Mouse (Mus musculus) olfactory bulb, adult 2 months (tissue): ENCODE results near the gene Gm10801. TPM values are rescaled to one million over a fixed set of nuclear protein-coding genes. Genes with fewer than 3 reads are reported as not detected.
"Not testable (repeated sequence)": the region's sequence is repeated elsewhere in the genome, so short reads cannot be mapped to it uniquely, and the experiment has no call there.

ENCODE experiments used
- H3K27ac ChIP-seq: fragments of 200-500 bp; 2 replicates; pipeline ENCODE4 v1.5.1; 2012; ENCODE audit warnings: low read depth, low read length; ENCODE audit not compliant: insufficient read depth
- H3K4me1 ChIP-seq: fragments of 200-500 bp; 2 replicates; pipeline ENCODE4 v1.6.1; 2012; ENCODE audit warnings: low read length; ENCODE audit not compliant: control insufficient read depth, insufficient read depth
- H3K4me3 ChIP-seq: fragments of 200-500 bp; 2 replicates; pipeline ENCODE4 v1.5.1; 2012; ENCODE audit warnings: mild to moderate bottlenecking, low read depth, low read length, moderate library complexity; ENCODE audit not compliant: insufficient read depth
- CTCF ChIP-seq: fragments of 200-500 bp; IDR thresholded peaks from 2 replicates; pipeline ENCODE4 v1.5.1; 2012; ENCODE audit warnings: low read depth, mild to moderate bottlenecking, low read length, moderate library complexity; ENCODE audit not compliant: insufficient read depth
- WGBS: fragments of 180-500 bp; shearing (Covaris S2); methylation state at CpG from one replicate; pipeline ENCODE4 v1.1.7; 2018; 5-methylcytosine and 5-hydroxymethylcytosine counted together
- polyA plus RNA-seq: library from polyadenylated mRNA; stranded (reverse); fragments of >200 nt; gene quantifications from 2 replicates; pipeline ENCODE4 v1.2.4, GENCODE M21; 2012; ENCODE audit warnings: low replicate concordance; ENCODE audit not compliant: missing spikeins, insufficient read depth, insufficient read length

Gm10801 gene
- polyA plus RNA-seq = not detected in 2 replicates

DNA sequence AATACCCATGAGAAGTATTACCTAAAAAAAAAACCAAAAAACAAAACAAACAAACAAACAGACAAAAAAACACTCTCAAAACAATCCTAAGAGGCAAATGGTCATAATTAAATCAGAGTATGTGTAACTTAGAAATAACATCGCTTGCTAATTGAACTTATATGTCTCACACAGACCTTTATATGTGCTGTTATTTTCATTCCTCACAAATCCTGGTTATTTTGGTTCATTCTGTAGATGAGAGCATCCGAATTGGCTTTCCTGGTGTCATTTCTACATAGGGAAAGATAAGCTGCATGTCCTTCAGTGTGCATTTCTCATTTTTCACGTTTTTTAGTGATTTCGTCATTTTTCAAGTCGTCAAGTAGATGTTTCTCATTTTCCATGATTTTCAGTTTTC is at the start of gene Gm10801:
Gene Gm10801 (plus strand): TSS at position 301 of the 400 bp plus-strand sequence.
- H3K27ac ChIP-seq, H3K4me3 ChIP-seq, H3K4me1 ChIP-seq: not testable (repeated sequence)
- 85% methylated on average over 5 of the region's 5 CpGs for WGBS

GRCm38 (mm10) chr2:98667201-98667600 is 5.2 kb downstream of the Gm10801 start, which contains the start of gene Gm10800:
Gene Gm10800 (minus strand): TSS chr2:98667301.
- H3K4me1 ChIP-seq, H3K27ac ChIP-seq, H3K4me3 ChIP-seq: not testable (repeated sequence)
- WGBS = 86% methylated on average over 4 of the region's 4 CpGs

GRCm38 (mm10) chr2:98697533-98697932 is 35.5 kb downstream of the Gm10801 start:
- no peak overlapping the region for H3K27ac ChIP-seq
- H3K4me1 ChIP-seq = no peaks in the 10 kb centered on the region
- TF ChIP-seq CTCF = no peak
- H3K4me3 ChIP-seq = no peak overlapping the region
- 95% methylated on average over 1 of the region's 1 CpGs for WGBS

Other genes starting within 250 kb of the Gm10801 start
- gene Gm10800, start 5.1 kb downstream of the Gm10801 start, polyA plus RNA-seq = 2,425 TPM in 1 of 2 replicates, not detected in the other